9 mouse cellular contexts compared by ENCODE assay signal in the genomic region with DNA sequence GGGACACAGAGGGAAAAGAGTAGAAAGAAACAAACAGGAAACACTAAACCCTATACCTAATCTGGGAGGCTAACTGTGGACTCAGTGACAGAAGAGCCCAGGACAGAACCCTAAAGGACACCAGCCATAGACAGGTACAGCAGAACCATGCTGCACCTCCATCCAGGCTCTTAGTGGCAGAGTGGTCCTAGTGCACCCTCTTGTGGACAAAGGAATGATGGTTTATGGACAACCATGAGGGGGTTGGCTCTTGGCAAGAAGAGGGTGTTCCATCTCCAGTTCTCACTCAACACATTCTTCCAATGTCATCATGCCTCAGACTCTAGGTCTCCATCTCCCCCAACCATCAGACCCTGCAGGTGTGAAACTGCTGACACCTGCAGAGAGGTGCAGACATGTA. TPM values are rescaled to one million over a fixed set of nuclear protein-coding genes. Genes with fewer than 3 reads are reported as not detected.
DNase-seq lines count a peak whose midpoint lies in the region; ATAC-seq and TF ChIP-seq lines count a peak whose summit lies in the region.
"Had no signal": no experiment of that assay in that cellular context is flagged by ENCODE, and none has a peak within 500 bp of the region (broad histone marks: within the 10 kb centered on the region; RNA-seq: fewer than 3 reads in every experiment).

No protein-coding gene starts in this region.

- ATAC-seq in forebrain, embryonic 11.5 days (replicated peaks; ENCODE audit: low FRiP score): peak; percentile 49; the same call in 1 of the 2 replicates
- ATAC-seq in forebrain, embryonic 16.5 days: no peak
- ATAC-seq in erythroid progenitor cell, adult 5-6 weeks (replicated peaks; ENCODE audit: low FRiP score, poor library complexity, severe bottlenecking): peak; percentile 94
- ATAC-seq in lung, postnatal 0 days: peak; percentile 77

- no peaks in the 10 kb centered on the region for H3K36me3 ChIP-seq in forebrain, embryonic 11.5 days (ENCODE audit: control insufficient read depth, insufficient read depth, low read length)
- no peaks in the 10 kb centered on the region for H3K36me3 ChIP-seq in forebrain, embryonic 16.5 days (ENCODE audit: control insufficient read depth, insufficient read depth)
- peaks cover 5% of the 10 kb centered on the region for H3K36me3 ChIP-seq in hindbrain, embryonic 10.5 days
- no peaks in the 10 kb centered on the region for H3K36me3 ChIP-seq in lung, postnatal 0 days (ENCODE audit: insufficient read depth, low read length)
- no peaks in the 10 kb centered on the region for H3K36me3 ChIP-seq in spleen, adult 2 months (ENCODE audit: control insufficient read depth, insufficient read depth, low read length)

- H3K4me3 ChIP-seq in forebrain, embryonic 11.5 days (ENCODE audit: low read depth, low read length): no peak overlapping the region
- no peak overlapping the region for H3K4me3 ChIP-seq in forebrain, embryonic 16.5 days (replicated peaks; ENCODE audit: low read length)
- H3K4me3 ChIP-seq in hindbrain, embryonic 10.5 days: no peak overlapping the region
- H3K4me3 ChIP-seq in layer of hippocampus, adult 2 months: no peak overlapping the region
- no peak overlapping the region for H3K4me3 ChIP-seq in lung, postnatal 0 days (ENCODE audit: low read depth, low read length)
- no peak overlapping the region for H3K4me3 ChIP-seq in spleen, adult 2 months (ENCODE audit: extremely low read depth, insufficient read depth, insufficient read length)

- no peaks in the 10 kb centered on the region for H3K27me3 ChIP-seq in forebrain, embryonic 11.5 days (ENCODE audit: control insufficient read depth, insufficient read depth, low read length)
- no peaks in the 10 kb centered on the region for H3K27me3 ChIP-seq in forebrain, embryonic 16.5 days (replicated peaks; ENCODE audit: control insufficient read depth, insufficient read depth, low read length)
- no peaks in the 10 kb centered on the region for H3K27me3 ChIP-seq in hindbrain, embryonic 10.5 days (ENCODE audit: insufficient read depth, poor library complexity, severe bottlenecking)
- no peaks in the 10 kb centered on the region for H3K27me3 ChIP-seq in lung, postnatal 0 days (replicated peaks; ENCODE audit: insufficient read depth, low read length)
- no peaks in the 10 kb centered on the region for H3K27me3 ChIP-seq in spleen, adult 2 months (ENCODE audit: control insufficient read depth, insufficient read depth, low read length)

- H3K4me2 ChIP-seq in forebrain, embryonic 11.5 days (ENCODE audit: low read depth, low read length, severe bottlenecking): no peak overlapping the region
- no peak overlapping the region for H3K4me2 ChIP-seq in forebrain, embryonic 16.5 days (ENCODE audit: low read length)
- H3K4me2 ChIP-seq in lung, postnatal 0 days (replicated peaks; ENCODE audit: low read depth, low read length): no peak overlapping the region

- H3K9ac ChIP-seq in forebrain, embryonic 11.5 days (ENCODE audit: low read length): no peak overlapping the region
- H3K9ac ChIP-seq in forebrain, embryonic 16.5 days (replicated peaks; ENCODE audit: low read depth, low read length): no peak overlapping the region
- H3K9ac ChIP-seq in lung, postnatal 0 days (replicated peaks; ENCODE audit: low read depth): no peak overlapping the region

- peak; percentile 30; the same call in 1 of the 2 replicates for TF ChIP-seq EP300 in lung, postnatal 0 days (IDR thresholded peaks at IDR 0.05)

- no peaks in the 10 kb centered on the region for H3K9me3 ChIP-seq in forebrain, embryonic 11.5 days (ENCODE audit: control insufficient read depth, low read length)
- H3K9me3 ChIP-seq in forebrain, embryonic 16.5 days (ENCODE audit: control insufficient read depth, low read length): no peaks in the 10 kb centered on the region
- no peaks in the 10 kb centered on the region for H3K9me3 ChIP-seq in hindbrain, embryonic 10.5 days
- H3K9me3 ChIP-seq in lung, postnatal 0 days (ENCODE audit: low read length): no peaks in the 10 kb centered on the region

- no peak for TF ChIP-seq POLR2A in brain, embryonic 14.5 days (IDR thresholded peaks at IDR 0.05; ENCODE audit: borderline replicate concordance, extremely low read depth, insufficient read depth, insufficient read length, poor library complexity, severe bottlenecking)
- no peak for TF ChIP-seq POLR2A in spleen, adult 2 months (IDR thresholded peaks at IDR 0.05; ENCODE audit: low read depth, low read length)

- DNase-seq in forebrain, embryonic 11.5 days (ENCODE audit: low spot score): peak; percentile 69
- peak; percentile 71 for DNase-seq in brain, embryonic 14.5 days (ENCODE audit: low read depth)
- peak; percentile 44 for DNase-seq in hindbrain, embryonic 10.5 days (ENCODE audit: low spot score)
- peak; percentile 58 to 72 for DNase-seq in layer of hippocampus, adult 2 months (ENCODE audit: low spot score in 2 of 2)
- DNase-seq in lung, postnatal 0 days (ENCODE audit: low spot score): peak; percentile 83
- peak; percentile 25 to 46 for DNase-seq in spleen, adult 2 months (ENCODE audit: low read depth in 1 of 2, low spot score in 2 of 2)

- peak; percentile 73 for TF ChIP-seq CTCF in brain, embryonic 14.5 days (IDR thresholded peaks at IDR 0.05; ENCODE audit: borderline replicate concordance, extremely low read depth, insufficient read depth, insufficient read length)
- TF ChIP-seq CTCF in layer of hippocampus, adult 2 months (conservative IDR thresholded peaks at IDR 0.05): peak; percentile 89
- TF ChIP-seq CTCF in lung, postnatal 0 days (IDR thresholded peaks at IDR 0.05): peak; percentile 97
- TF ChIP-seq CTCF in spleen, adult 2 months (IDR thresholded peaks at IDR 0.05; ENCODE audit: extremely low read depth, insufficient read depth, insufficient read length, insufficient replicate concordance): peak; percentile 70; the same call in 1 of the 2 replicates

- H3K4me1 ChIP-seq in forebrain, embryonic 11.5 days (replicated peaks; ENCODE audit: control insufficient read depth, insufficient read depth, low read length): no peaks in the 10 kb centered on the region
- no peaks in the 10 kb centered on the region for H3K4me1 ChIP-seq in forebrain, embryonic 16.5 days (replicated peaks; ENCODE audit: control insufficient read depth, insufficient read depth, low read length)
- H3K4me1 ChIP-seq in hindbrain, embryonic 10.5 days (replicated peaks): no peaks in the 10 kb centered on the region; the same call in 1 of the 2 replicates
- H3K4me1 ChIP-seq in lung, postnatal 0 days (ENCODE audit: insufficient read depth, low read depth, low read length): no peaks in the 10 kb centered on the region
- no peaks in the 10 kb centered on the region for H3K4me1 ChIP-seq in spleen, adult 2 months (ENCODE audit: control insufficient read depth, insufficient read depth, insufficient read length)

- H3K27ac ChIP-seq in forebrain, embryonic 11.5 days (ENCODE audit: low read depth, low read length): no peak overlapping the region
- H3K27ac ChIP-seq in forebrain, embryonic 16.5 days (ENCODE audit: low read length): no peak overlapping the region
- H3K27ac ChIP-seq in hindbrain, embryonic 10.5 days: no peak overlapping the region
- no peak overlapping the region for H3K27ac ChIP-seq in layer of hippocampus, adult 2 months
- no peak overlapping the region for H3K27ac ChIP-seq in lung, postnatal 0 days (ENCODE audit: low read length)
- H3K27ac ChIP-seq in spleen, adult 2 months (ENCODE audit: insufficient read depth, low read length): no peak overlapping the region
- H3K27ac ChIP-seq: macrophage had no signal

RNA-seq across cellular contexts. Expression of a gene that starts 11.8 kb away (rescaled TPM):
- 99.2 and 108 TPM in 2 replicates for polyA plus RNA-seq in forebrain, embryonic 11.5 days (2014; fragmentation: Nextera tagmentation; extraction: Ambion mirVana)
- 193 and 203 TPM in 2 replicates for polyA plus RNA-seq in forebrain, embryonic 16.5 days (2015; fragmentation: Nextera tagmentation; extraction: Ambion mirVana)
- polyA plus RNA-seq in brain, embryonic 14.5 days (2012; rRNA removed): 210 and 236 TPM in 2 replicates
- total RNA-seq in erythroid progenitor cell, adult 5-6 weeks (2015; ENCODE audit: low replicate concordance): 84.7 and 109 TPM in 2 replicates
- total RNA-seq in erythroid progenitor cell, adult 5-6 weeks (2017; ENCODE audit: low replicate concordance): 31.3 and 35.6 TPM in 2 replicates
- 90.8 and 119 TPM in 2 replicates for polyA plus RNA-seq in hindbrain, embryonic 10.5 days (2016; fragmentation: Nextera tagmentation; extraction: Ambion mirVana)
- 100 to 1,000 TPM; 278 to 305 TPM for total RNA-seq in layer of hippocampus, adult 2 months (2021)
- polyA plus RNA-seq in lung, postnatal 0 days (2015; fragmentation: Nextera tagmentation; extraction: Ambion mirVana): 141 and 146 TPM in 2 replicates
- polyA plus RNA-seq in spleen, adult 2 months (2012; rRNA removed): 68.3 and 72.0 TPM in 2 replicates

RNA-seq across cellular contexts. Expression of a gene that starts 35.5 kb away (rescaled TPM):
- polyA plus RNA-seq in forebrain, embryonic 11.5 days (2014; fragmentation: Nextera tagmentation; extraction: Ambion mirVana): 13.5 and 13.6 TPM in 2 replicates
- 0.35 and 0.48 TPM in 2 replicates for polyA plus RNA-seq in forebrain, embryonic 16.5 days (2015; fragmentation: Nextera tagmentation; extraction: Ambion mirVana)
- 8.3 and 12.1 TPM in 2 replicates for polyA plus RNA-seq in brain, embryonic 14.5 days (2012; rRNA removed)
- not detected in 2 replicates for total RNA-seq in erythroid progenitor cell, adult 5-6 weeks (2015; ENCODE audit: low replicate concordance)
- total RNA-seq in erythroid progenitor cell, adult 5-6 weeks (2017; ENCODE audit: low replicate concordance): not detected in 2 replicates
- 24.1 and 36.7 TPM in 2 replicates for polyA plus RNA-seq in hindbrain, embryonic 10.5 days (2016; fragmentation: Nextera tagmentation; extraction: Ambion mirVana)
- not detected for total RNA-seq in layer of hippocampus, adult 2 months (2021)
- 1.8 and 2.9 TPM in 2 replicates for polyA plus RNA-seq in lung, postnatal 0 days (2015; fragmentation: Nextera tagmentation; extraction: Ambion mirVana)
- 0.44 and 0.62 TPM in 2 replicates for polyA plus RNA-seq in spleen, adult 2 months (2012; rRNA removed)
- polyA plus RNA-seq: macrophage had no signal

RNA-seq across cellular contexts. Expression of a gene that starts 51.0 kb away (rescaled TPM):
- polyA plus RNA-seq in forebrain, embryonic 11.5 days (2014; fragmentation: Nextera tagmentation; extraction: Ambion mirVana): 18.2 and 18.9 TPM in 2 replicates
- polyA plus RNA-seq in forebrain, embryonic 16.5 days (2015; fragmentation: Nextera tagmentation; extraction: Ambion mirVana): 31.6 and 33.4 TPM in 2 replicates
- polyA plus RNA-seq in brain, embryonic 14.5 days (2012; rRNA removed): 23.7 and 40.3 TPM in 2 replicates
- total RNA-seq in erythroid progenitor cell, adult 5-6 weeks (2015; ENCODE audit: low replicate concordance): 7.2 and 11.3 TPM in 2 replicates
- total RNA-seq in erythroid progenitor cell, adult 5-6 weeks (2017; ENCODE audit: low replicate concordance): 0.23 and 1.8 TPM in 2 replicates
- 17.7 and 23.7 TPM in 2 replicates for polyA plus RNA-seq in hindbrain, embryonic 10.5 days (2016; fragmentation: Nextera tagmentation; extraction: Ambion mirVana)
- 10 to 100 TPM; 88.7 to 94.8 TPM for total RNA-seq in layer of hippocampus, adult 2 months (2021)
- polyA plus RNA-seq in lung, postnatal 0 days (2015; fragmentation: Nextera tagmentation; extraction: Ambion mirVana): 25.5 and 28.5 TPM in 2 replicates
- polyA plus RNA-seq in spleen, adult 2 months (2012; rRNA removed): 25.6 and 26.5 TPM in 2 replicates

RNA-seq across cellular contexts. Expression of a gene that starts 57.4 kb away (rescaled TPM):
- polyA plus RNA-seq in forebrain, embryonic 11.5 days (2014; fragmentation: Nextera tagmentation; extraction: Ambion mirVana): 20.2 and 24.6 TPM in 2 replicates
- 26.3 and 33.3 TPM in 2 replicates for polyA plus RNA-seq in forebrain, embryonic 16.5 days (2015; fragmentation: Nextera tagmentation; extraction: Ambion mirVana)
- polyA plus RNA-seq in brain, embryonic 14.5 days (2012; rRNA removed): 40.0 and 46.2 TPM in 2 replicates
- total RNA-seq in erythroid progenitor cell, adult 5-6 weeks (2015; ENCODE audit: low replicate concordance): 2.5 TPM in 1 of 2 replicates, not detected in the other
- total RNA-seq in erythroid progenitor cell, adult 5-6 weeks (2017; ENCODE audit: low replicate concordance): 0.39 TPM in 1 of 2 replicates, not detected in the other
- 23.3 and 29.2 TPM in 2 replicates for polyA plus RNA-seq in hindbrain, embryonic 10.5 days (2016; fragmentation: Nextera tagmentation; extraction: Ambion mirVana)
- total RNA-seq in layer of hippocampus, adult 2 months (2021): 10 to 100 TPM; 36.2 to 38.9 TPM
- 40.6 and 41.7 TPM in 2 replicates for polyA plus RNA-seq in lung, postnatal 0 days (2015; fragmentation: Nextera tagmentation; extraction: Ambion mirVana)
- polyA plus RNA-seq in spleen, adult 2 months (2012; rRNA removed): 15.3 and 18.3 TPM in 2 replicates
